Mouse (Mus musculus): ENCODE measurements around the gene Olfr638.

GRCm38 (mm10) chr7:104021651-104022050 lies 23.1 kb downstream of the Olfr638 start:
- no peak for TF ChIP-seq POLR2A (IDR thresholded peaks at IDR 0.05; ENCODE audit: low read depth, low read length)
- no peak for TF ChIP-seq CTCF (conservative IDR thresholded peaks at IDR 0.05; ENCODE audit: insufficient read depth, insufficient read length, low read depth, low read length)

All from kidney, adult 2 months (tissue).